Mouse (Mus musculus): Measurements from ENCODE around the gene Il31ra.
"Not testable (repeated sequence)": the region's sequence is repeated elsewhere in the genome, so short reads cannot be mapped to it uniquely, and the experiment has no call there.

Gene Il31ra

DNA sequence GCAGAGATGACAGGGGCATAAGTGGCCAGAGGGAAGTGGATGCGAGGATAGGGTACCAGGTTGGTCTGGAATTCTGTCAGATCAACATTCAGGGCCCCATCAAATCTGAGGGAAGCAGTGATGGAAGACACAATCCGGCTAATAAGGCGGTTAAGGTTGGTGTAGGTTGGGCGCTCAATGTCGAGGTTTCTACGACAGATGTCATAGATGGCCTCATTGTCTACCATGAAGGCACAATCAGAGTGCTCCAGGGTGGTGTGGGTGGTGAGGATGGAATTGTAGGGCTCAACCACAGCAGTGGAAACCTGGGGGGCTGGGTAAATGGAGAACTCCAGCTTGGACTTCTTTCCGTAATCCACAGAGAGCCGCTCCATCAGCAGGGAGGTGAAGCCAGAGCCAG lies at the start of gene Il31ra:
Gene Il31ra (minus strand): TSS at position 101 of the 400 bp plus-strand sequence.
- DNase-seq (ENCODE audit: low read depth): not testable (repeated sequence)

DNA sequence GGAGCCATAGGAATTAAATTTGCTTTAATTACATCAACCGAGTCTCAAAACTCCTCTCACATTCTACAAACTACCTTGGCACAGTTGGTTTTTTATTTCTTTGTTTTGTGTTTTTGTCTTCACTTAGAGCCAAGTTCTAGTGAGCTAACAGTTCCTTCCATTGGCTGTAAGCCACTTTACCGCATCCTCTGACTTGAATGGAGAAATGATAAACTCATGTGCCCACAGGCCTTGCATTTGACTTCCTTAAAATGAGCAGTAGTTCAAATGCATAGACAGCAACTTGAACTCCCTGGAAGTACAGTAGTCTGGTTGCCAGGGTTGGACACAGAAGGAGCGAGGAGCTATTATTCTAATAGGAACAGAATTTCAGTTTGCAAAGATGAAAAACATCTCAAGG lies 48.7 kb upstream of the Il31ra start:
- no peak for DNase-seq (ENCODE audit: low read depth)

DNA sequence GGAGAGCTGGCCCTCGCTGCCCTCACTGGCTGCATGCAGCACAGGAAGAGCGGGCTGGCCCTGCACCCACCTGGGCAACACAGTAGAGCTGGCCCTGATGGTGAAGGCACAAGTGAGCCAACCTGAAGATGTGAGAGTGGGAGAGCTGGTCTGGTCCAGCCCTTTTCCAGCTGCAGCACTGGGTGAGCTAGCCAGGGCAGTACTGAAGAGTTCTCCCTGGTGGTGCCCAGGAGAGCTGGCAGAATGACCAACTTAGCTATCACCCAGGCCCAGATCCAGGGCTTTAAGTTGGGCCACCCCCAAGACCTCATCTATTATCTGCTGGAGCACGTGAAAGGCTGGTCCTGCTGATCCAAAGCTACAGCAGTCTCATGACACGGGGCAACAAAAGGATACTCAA lies 45.0 kb upstream of the Il31ra start:
- DNase-seq (ENCODE audit: low read depth): no peak

DNA sequence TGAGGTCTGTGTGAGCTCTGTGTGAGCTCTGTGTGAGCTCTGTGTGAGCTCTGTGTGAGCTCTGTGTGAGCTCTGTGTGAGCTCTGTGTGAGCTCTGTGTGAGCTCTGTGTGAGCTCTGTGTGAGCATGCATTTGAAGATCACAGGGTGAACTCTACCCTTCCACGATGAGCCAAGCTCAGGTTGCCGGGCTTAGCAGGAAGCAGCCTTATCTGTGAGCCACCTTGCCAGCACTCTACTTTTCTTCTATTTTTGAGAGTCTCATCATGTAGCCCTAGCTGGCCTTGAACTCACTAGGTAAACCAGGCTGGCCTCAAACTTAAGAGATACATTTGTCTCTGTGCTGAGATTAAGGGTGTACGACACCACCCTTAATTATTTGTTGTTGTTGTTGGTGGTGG lies 42.3 kb upstream of the Il31ra start:
- DNase-seq (ENCODE audit: low read depth): no peak

DNA sequence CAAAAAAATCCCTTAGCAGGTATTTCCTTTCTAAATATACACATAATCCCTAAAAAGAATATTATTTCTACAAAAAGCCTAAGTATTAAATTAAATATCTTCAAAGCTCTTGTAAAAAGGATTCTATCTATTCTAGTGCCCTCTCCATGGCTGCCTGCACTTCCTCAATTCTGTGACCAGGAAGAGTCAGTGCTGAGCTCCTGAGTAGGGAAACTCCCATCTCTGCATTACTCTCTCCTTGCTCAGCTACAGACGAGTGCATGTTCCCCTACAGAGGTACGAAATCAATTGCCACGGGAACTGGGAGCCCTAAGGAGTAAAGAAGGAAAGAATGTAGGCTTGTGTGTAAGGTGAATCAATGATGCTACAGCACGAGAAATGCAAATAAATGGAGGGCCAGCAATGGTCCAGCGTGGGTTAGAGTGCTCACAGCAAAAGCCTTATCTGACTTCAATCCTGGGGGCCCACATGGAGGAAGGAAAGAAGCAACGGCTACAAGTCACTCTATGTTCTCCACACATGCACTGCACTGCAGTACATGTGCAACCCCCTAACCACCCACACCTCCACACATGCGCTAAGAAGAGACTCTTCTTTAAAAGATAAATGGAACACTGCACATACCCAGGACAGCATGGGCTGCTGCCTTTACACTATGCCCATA lies 41.1 kb upstream of the Il31ra start:
- no peak for DNase-seq (ENCODE audit: low read depth)

DNA sequence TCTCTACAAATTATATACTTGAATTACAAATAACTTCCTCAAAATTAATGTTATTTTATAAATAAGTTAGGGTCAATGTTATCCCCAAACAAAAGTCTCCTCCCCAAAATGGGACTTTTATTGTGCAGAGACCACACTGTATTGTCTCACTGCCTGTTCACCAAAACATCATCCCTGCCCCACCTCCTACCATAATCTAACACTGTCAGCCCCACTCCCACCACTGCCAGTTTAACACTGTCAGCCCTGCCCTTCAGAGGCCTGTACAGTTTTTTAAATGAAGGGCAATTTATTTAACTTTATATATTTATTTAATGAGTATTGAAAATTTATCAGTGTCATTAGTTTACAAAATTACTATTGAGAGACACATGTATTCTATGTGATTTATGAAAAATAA lies 31.4 kb upstream of the Il31ra start:
- DNase-seq (ENCODE audit: low read depth): no peak

DNA sequence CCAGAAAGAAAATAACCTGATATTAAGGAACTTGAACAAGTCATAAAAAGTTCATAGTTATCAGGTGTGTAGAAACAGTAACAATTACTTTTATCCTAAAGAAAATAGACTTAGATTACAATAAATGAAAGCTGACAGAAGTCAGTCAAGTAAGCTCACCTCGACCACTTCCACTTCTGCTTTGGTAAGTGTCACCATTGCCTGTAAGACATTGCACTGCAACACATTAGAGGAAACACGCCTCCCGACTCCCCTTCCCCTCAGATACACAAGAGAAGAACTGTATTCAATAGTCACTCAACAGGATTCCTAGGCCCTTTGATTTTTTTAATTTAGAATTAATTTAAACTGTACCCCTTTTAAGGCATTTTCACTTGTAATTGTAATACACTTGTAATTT lies 30.5 kb upstream of the Il31ra start:
- no peak for DNase-seq (ENCODE audit: low read depth)

DNA sequence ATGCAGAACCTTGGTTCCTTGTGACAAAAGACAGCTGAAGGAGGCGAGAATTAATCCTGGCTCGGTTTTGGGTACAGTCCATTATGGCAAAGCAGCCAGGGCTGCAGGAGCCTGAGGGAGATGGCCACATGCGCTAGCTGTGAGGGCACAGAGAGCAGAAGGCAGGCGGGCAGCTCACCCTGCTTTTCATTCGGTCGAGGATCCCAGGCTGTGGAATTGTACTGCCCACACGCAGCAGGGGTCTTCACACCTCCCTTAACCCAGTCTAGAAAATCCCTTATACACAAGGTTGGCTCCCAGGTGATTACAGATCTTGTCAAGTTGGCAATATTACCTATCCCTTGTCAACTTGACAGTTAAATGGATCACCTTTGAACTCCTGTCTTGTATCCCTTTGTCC lies 29.5 kb upstream of the Il31ra start:
- DNase-seq (ENCODE audit: low read depth): no peak

DNA sequence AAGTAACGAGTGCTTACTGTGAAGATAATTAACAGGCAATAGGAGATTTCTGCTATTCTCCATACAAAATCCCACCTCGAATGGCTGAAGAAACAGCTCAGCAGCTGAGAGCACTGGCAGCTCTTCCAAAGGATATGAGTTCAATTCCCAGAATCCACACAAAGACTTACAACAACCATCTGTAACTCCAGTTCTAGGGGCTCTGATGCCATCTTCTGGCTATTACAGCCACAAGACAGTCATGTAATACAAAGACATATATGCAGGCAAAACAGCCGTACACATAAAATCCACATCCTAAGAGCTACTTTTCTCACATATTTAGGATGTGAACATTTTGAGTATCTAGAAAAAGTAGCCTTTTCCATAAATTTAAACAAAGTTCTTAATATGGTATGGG lies 27.4 kb upstream of the Il31ra start:
- no peak for DNase-seq (ENCODE audit: low read depth)

DNA sequence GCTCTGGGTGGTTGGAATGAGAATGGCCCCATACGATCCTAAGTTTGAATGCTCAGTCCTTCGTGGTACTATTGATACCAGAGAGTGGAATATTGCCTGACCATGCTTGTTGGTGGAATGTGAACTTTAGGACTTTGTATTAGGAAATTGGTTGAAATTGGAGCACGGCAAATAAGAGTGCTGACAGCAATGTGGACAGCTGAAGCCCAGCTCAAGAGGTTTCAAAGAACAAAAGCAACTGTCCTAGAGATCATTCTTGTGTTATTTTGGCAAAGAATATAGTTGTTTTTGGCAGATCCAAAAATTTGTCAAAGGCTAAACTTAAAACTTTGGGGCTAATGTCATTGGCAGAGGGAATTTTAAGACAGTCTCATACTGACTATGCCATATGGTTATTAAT lies 14.4 kb upstream of the Il31ra start:
- no peak for DNase-seq (ENCODE audit: low read depth)

DNA sequence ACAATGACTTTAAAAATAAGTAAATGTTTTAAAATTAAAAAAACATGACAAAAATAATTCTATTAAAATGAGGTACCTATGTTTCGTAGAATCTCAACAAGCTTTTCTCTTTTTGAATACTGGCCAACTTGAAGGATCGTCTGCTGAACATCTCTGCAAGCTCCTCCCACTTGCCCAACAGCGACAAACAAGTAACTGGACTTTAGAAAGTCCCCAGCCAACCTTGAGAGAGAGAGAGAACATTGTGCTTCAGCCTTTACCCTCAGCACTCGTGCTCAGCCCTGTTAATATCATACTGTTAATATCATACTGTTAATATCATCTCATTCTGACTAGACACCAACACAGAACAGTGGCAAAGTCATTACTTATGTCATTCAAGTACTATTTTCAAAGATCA lies 10.3 kb upstream of the Il31ra start:
- no peak for DNase-seq (ENCODE audit: low read depth)

DNA sequence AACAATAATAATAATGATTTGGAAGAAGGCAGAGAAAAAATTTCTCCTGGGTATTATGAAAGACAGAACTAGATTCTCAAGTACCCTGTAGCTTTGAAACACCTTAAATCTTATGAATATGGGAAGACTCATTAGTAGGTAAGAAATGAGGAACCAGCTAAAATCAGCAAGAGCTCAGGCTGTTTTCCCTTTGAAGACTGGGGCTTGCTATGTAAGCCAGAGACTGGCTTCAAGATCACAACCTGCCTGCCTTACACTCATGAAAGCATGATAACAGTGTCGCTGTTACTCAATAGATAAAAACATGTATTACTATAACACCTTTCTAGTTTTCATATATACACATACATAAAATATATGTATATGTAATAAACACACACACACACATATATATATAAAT lies 9.7 kb upstream of the Il31ra start:
- no peak for DNase-seq (ENCODE audit: low read depth)

DNA sequence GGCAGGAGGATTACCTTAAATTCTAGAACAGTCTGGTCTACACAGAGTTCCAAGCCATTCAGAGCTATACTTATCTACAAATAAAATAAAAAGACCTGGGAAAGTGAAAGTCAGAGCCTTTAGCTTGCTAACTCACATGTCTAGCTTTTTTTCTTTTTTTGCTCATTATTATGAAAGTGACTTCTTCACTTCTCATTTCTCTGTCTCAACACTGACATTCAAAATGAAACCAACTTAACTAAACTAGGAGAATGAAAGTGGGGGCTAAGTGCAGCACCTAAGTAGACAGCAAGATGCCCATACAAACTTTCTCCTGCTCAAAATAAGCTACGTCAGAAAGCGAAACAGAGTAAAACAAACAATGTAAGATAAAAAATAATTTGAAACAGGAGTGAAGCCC lies 8.4 kb upstream of the Il31ra start:
- DNase-seq (ENCODE audit: low read depth): no peak

DNA sequence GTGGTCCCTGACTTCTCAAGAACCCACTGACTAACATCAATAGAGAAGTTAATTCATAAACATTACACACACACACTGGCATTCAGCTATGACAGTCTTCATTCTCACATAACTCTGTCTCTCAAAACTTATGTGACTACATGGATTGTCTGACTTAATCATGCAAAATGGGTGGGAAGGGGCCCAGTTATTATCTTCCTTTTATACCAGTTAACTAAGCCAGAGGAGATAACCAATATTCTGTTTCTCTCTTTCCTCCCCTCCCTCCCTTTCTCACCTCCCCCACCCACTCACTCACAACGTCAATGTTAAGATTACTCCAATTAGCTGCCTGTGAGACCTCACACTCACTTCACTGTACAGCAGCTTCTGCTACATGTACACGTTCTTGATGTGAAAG lies 3.9 kb downstream of the Il31ra start:
- no peak for DNase-seq (ENCODE audit: low read depth)

DNA sequence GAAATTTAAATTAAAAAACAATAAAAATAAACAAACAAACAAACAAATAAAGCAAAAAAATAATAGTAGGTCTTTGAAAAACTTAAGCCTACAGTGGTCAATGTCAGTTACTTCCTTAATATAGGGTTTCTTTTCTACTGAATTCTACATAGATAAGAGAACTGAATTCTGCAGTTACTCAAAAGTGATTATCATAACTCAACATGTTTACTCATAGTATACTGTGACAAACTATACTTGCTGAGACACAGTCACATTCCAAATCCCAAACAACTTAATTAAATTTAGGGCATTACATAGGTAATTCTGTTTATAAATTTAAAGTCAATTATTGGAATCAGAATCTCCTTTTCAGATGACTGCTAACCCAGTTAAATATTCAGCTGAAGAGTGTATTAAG lies 4.5 kb downstream of the Il31ra start:
- DNase-seq (ENCODE audit: low read depth): no peak

DNA sequence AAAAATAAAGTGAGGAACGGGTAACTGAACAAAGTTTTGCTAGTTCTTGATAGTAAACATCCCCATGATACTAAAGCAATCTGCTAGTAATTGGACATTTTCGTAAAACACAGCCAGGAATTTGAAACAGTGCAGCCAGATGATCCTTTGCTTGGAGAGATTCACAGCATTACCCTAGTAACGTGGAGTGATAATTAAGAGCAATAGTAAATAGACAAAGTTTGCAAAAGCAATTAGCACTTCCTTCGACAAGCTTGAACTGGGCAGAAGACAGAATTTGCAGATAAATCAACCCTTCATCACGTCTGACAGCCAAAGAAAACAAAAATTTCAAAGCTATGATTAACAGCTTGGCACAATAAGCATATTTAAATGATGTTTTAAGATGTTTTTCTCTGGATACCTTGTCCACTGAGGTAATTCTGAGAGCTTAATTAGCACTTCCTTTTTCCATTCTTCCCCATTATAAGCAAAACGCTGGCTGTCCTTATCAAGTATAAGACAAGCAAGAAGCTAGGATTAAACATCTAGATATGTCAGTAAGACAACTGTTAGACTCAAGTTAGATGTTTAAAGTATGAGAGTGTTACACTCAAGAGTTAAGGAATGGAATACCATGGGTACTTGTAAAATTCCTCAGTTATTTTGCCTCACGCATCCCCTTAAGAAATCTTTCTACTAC lies 9.5 kb downstream of the Il31ra start:
- DNase-seq (ENCODE audit: low read depth): no peak

DNA sequence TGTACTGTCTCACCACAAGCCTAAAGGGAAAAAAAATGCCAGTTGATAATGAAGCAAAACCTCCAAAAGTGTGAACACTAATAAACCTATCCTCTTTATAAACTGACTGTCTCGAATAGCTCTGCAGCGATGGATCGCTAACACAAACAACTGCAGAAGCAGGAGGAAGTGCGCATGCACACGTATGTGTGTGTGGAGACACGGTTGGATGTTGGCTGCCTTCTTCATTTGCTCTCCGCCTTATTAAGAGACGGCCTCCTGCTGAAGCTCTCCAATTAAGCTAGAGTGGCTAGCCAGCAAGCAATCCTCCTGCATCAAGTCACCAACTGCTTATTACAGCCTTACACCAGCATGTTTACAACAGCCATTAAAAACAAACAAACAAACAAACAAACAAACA lies 11.9 kb downstream of the Il31ra start:
- DNase-seq (ENCODE audit: low read depth): no peak

DNA sequence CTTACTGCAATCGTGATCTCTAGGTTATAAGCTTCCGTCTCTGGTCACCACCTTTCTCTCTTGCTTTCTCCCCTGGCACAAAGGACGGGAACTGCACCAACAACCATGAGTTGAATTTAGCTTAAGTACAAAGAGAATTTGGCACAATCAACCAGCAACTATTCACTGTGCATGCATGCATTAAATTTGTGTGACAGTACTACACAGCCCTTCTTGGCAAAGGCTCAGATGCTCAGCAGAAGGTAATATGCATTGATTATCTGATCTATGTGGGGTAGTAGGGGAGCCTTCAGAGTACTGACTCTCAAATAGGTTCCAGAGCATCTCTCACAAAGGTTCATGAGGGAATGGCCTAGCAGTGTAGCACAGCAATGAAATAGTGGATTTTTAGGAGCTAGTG lies 12.4 kb downstream of the Il31ra start:
- DNase-seq (ENCODE audit: low read depth): no peak

DNA sequence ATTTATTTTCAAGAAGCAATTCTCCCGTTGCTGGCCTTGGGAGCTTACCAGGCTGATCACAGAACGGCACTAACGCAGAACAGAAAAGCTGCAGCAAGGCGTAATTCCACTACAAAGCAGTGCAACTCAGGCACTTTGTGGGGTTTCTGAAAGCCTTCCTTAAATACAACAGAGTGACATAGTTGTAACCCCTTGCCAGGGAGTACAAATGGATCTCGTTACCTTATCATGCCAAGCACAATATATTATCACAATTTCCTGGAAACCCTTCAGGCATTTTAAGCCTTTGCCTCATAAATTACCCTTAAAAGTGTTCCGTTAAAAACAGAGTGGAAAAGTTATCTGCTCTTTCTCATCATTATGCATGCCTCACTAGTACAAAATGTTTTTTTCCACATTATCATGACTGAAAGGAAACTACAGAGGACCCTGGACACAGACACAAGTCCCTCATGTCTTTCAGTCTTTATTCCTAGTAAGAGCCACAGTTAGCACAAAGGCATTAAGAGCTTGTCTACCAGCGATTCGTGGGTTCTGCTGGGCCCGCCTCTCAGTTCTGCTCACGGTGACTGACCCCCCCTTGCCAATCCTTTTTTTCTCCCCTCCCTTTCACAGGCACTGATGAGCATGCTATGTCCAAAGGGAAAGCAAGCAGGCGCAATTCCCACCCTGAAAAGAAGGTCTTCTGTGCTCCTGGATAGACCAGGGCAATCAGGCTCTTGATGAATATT lies 13.4 kb downstream of the Il31ra start:
- DNase-seq (ENCODE audit: low read depth): no peak

DNA sequence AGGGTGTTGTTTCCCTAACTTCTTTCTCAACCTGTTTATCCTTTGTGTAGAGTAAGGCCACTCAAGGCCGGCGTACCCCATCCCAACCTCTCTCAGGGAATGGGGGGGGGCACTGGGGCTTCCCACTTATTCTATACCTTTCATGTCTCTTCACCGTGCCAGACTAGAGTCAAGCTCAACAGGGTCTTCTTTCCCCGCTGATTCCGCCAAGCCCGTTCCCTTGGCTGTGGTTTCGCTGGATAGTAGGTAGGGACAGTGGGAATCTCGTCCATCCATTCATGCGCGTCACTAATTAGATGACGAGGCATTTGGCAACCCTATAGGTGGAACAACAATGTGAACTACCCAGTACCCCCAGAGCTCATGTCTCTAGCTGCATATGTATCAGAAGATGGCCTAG lies 16.1 kb downstream of the Il31ra start:
- DNase-seq (ENCODE audit: low read depth): not testable (repeated sequence)

DNA sequence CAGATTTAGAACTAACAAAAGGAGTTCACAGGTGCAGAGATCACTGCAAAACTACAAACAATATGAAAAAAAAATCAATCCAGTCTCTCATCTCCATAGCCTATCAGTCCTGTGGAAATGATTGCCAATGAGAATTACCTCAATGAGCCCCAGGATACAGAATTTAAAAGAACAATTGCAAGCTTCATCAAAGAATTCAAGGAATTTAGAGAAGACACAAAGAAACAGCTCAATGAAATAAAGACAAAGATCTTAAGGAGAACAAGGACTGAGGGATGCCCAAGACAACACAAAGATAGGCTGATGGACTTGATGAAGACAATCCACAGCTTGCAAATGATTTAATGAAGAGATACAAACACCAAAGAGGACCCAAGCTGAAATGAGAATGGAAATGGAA lies 20.4 kb downstream of the Il31ra start:
- no peak for DNase-seq (ENCODE audit: low read depth)

DNA sequence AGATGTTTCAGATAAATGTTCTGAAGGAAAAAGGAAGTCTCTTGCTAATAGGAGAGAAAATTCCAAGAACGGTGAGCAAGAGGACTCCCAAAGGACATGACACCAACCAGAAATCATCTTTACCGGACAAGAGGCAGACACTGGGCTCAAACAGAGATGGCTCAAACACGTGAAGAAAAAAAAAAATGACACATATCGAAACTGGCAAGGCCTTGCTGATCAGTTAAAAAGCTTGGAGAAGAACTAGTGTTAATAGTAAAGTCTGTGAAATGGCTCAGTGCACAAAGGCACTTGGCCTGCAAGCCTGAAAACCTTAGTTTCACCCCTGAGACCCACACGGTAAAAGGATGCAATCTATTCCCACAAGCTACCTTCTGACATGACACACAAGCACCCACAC lies 23.4 kb downstream of the Il31ra start:
- DNase-seq (ENCODE audit: low read depth): no peak

DNA sequence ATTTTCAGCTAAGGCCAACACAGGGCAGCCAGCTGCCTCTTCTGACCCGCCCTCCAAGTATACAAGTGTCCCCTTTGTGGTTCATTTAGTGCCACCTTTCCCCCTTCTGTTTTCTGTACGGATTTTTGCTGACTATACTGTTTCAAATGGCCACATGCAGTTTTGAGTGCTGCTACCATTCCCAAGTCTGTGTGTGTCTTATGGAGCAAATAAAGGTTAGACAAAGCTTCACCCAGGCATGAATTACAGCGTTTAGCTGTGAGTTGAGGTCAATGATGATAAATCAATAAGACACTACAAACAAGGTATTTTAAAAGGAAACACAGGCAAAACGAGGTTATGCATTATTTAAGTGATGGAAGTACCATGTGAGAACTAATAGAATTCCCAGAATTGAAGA lies 24.6 kb downstream of the Il31ra start:
- no peak for DNase-seq (ENCODE audit: low read depth)
